Mouse (Mus musculus) left cerebral cortex, adult 8-10 months (tissue): ENCODE results near the gene Ccdc50. TPM values are rescaled to one million over a fixed set of nuclear protein-coding genes. Genes with fewer than 3 reads are reported as not detected.

ENCODE experiments used
- DNase-seq, 2 experiments: peaks; one replicate each; pipeline ENCODE4 v3.0.0; 2022; ENCODE audit warnings: low spot score in 2 of 2
- total RNA-seq, 4 experiments: library from RNA; stranded (reverse); gene quantifications; 2 replicates each; pipeline ENCODE4 v1.2.4; 2022

Gene Ccdc50
- 10 to 100 TPM; 49.5 to 57.7 (median 53.4) TPM for total RNA-seq

GRCm38 (mm10) chr16:27388761-27389451 lies at the start of gene Ccdc50:
Gene Ccdc50, plus strand, starts transcription at chr16:27388869.
- peak; percentile 67 to 72 for DNase-seq

GRCm38 (mm10) chr16:27347521-27347920 lies 41.1 kb upstream of the Ccdc50 start:
- no peak for DNase-seq

- no peak for DNase-seq
Observed at GRCm38 (mm10) chr16:27348359-27348758, 40.3 kb upstream of the Ccdc50 start.

GRCm38 (mm10) chr16:27349235-27349634 lies 39.4 kb upstream of the Ccdc50 start:
- DNase-seq = no peak

GRCm38 (mm10) chr16:27349878-27350532 lies 38.7 kb upstream of the Ccdc50 start:
- no peak for DNase-seq

- DNase-seq = no peak
Observed at GRCm38 (mm10) chr16:27354464-27354863, 34.2 kb upstream of the Ccdc50 start.

GRCm38 (mm10) chr16:27360059-27360458 lies 28.6 kb upstream of the Ccdc50 start:
- no peak for DNase-seq

GRCm38 (mm10) chr16:27370191-27370590 lies 18.5 kb upstream of the Ccdc50 start, which contains the start of gene Uts2b:
Gene Uts2b, minus strand, starts transcription at chr16:27370239.
- no peak for DNase-seq

- DNase-seq = no peak
Observed at GRCm38 (mm10) chr16:27370700-27371099, 18.0 kb upstream of the Ccdc50 start.

GRCm38 (mm10) chr16:27374139-27374538 lies 14.5 kb upstream of the Ccdc50 start:
- no peak for DNase-seq

- no peak for DNase-seq
Observed at GRCm38 (mm10) chr16:27375318-27375717, 13.4 kb upstream of the Ccdc50 start.

GRCm38 (mm10) chr16:27376556-27376955 lies 12.1 kb upstream of the Ccdc50 start:
- DNase-seq = no peak

- DNase-seq = no peak
Observed at GRCm38 (mm10) chr16:27382217-27382616, 6.5 kb upstream of the Ccdc50 start.

- DNase-seq = peak in 1 of 2 experiments; percentile 48
Observed at GRCm38 (mm10) chr16:27384893-27385603, 3.6 kb upstream of the Ccdc50 start.

GRCm38 (mm10) chr16:27385649-27386048 lies 3.0 kb upstream of the Ccdc50 start:
- DNase-seq = no peak

GRCm38 (mm10) chr16:27386850-27387407 lies 1.7 kb upstream of the Ccdc50 start:
- DNase-seq = no peak

- DNase-seq = no peak
Observed at GRCm38 (mm10) chr16:27387634-27388611, 746 bp upstream of the Ccdc50 start.

- DNase-seq = no peak
Observed at GRCm38 (mm10) chr16:27389534-27390282, 1.0 kb downstream of the Ccdc50 start.

- no peak for DNase-seq
Observed at GRCm38 (mm10) chr16:27390306-27390705, 1.6 kb downstream of the Ccdc50 start.

- no peak for DNase-seq
Observed at GRCm38 (mm10) chr16:27391845-27392244, 3.2 kb downstream of the Ccdc50 start.
